Mouse (Mus musculus): ENCODE data around the gene Cercam.

- no peak for TF ChIP-seq POLR2A (IDR thresholded peaks at IDR 0.05; ENCODE audit: extremely low read depth, insufficient read depth, low read length)
- TF ChIP-seq CTCF (IDR thresholded peaks at IDR 0.05; ENCODE audit: extremely low read depth, insufficient read depth, low read length): no peak
These were observed 33.2 kb downstream of the Cercam start for GRCm38 (mm10) chr2:29902194-29902593.
